ENCODE assay signal across 19 mouse cellular contexts in genomic region chr3:18881186-18881585, GRCm38 (mm10).
"Had no signal": no experiment of that assay in that cellular context is flagged by ENCODE, and none has a peak within 500 bp of the region (broad histone marks: within the 10 kb centered on the region; RNA-seq: fewer than 3 reads in every experiment).

No protein-coding gene starts in this region.

- H3K4me2 ChIP-seq: lung, embryonic 14.5 days; midbrain, embryonic 12.5 days; neural tube, embryonic 13.5 days; neural tube, embryonic 15.5 days had no signal

- H3K4me1 ChIP-seq: midbrain, embryonic 10.5 days; midbrain, embryonic 12.5 days; neural tube, embryonic 13.5 days; neural tube, embryonic 15.5 days had no signal

- H3K9ac ChIP-seq: lung, embryonic 14.5 days; midbrain, embryonic 12.5 days; neural tube, embryonic 13.5 days; neural tube, embryonic 15.5 days had no signal

- H3K36me3 ChIP-seq: midbrain, embryonic 10.5 days; midbrain, embryonic 12.5 days; neural tube, embryonic 13.5 days; neural tube, embryonic 15.5 days had no signal

- DNase-seq: lung, adult 18-20 months; lung, embryonic 14.5 days; lung, postnatal 10 days; lung, postnatal 4 days; midbrain, embryonic 14.5 days; retina, postnatal 1 day; right cerebral cortex, adult 18-20 months; right cerebral cortex, postnatal 25 days; right cerebral cortex, postnatal 4 days; spleen, adult 18-20 months; thymus, adult 18-20 months; thymus, postnatal 14 days; thymus, postnatal 36 days had no signal

- ATAC-seq: midbrain, embryonic 16.5 days had no signal

- H3K27me3 ChIP-seq: midbrain, embryonic 12.5 days; neural tube, embryonic 13.5 days; neural tube, embryonic 15.5 days had no signal

- H3K9me3 ChIP-seq: midbrain, embryonic 10.5 days; midbrain, embryonic 12.5 days; neural tube, embryonic 13.5 days; neural tube, embryonic 15.5 days had no signal

- H3K27ac ChIP-seq: midbrain, embryonic 10.5 days; midbrain, embryonic 12.5 days; neural tube, embryonic 13.5 days; neural tube, embryonic 15.5 days had no signal

- H3K4me3 ChIP-seq: midbrain, embryonic 10.5 days; midbrain, embryonic 12.5 days; myocyte; neural tube, embryonic 13.5 days; neural tube, embryonic 15.5 days had no signal
